Mouse (Mus musculus) CH12.LX (cell line): ENCODE results near the gene Plppr3. TPM values are rescaled to one million over a fixed set of nuclear protein-coding genes. Genes with fewer than 3 reads are reported as not detected.

Source experiments
- DNase-seq: peaks from one replicate; pipeline ENCODE4 v3.0.0-alpha.2; 2013; ENCODE audit errors: extremely low read depth
- H3K27ac ChIP-seq: 2 replicates; pipeline ENCODE4 v1.5.1; 2012; ENCODE audit warnings: low read depth, mild to moderate bottlenecking, control low read depth, moderate library complexity; ENCODE audit not compliant: insufficient read depth
- H3K27me3 ChIP-seq: replicated peaks from 2 replicates; pipeline ENCODE3; 2012; ENCODE audit warnings: inconsistent platforms
- H3K36me3 ChIP-seq, 2 experiments: replicated peaks in 1 of 2; 2 replicates each; pipeline versions ENCODE3 to v1.6.1; 2012; ENCODE audit warnings: inconsistent platforms in 1 of 2, low read length in 1 of 2, mild to moderate bottlenecking in 1 of 2, mixed read lengths in 1 of 2, moderate library complexity in 1 of 2; ENCODE audit not compliant: control insufficient read depth in 1 of 2, insufficient read depth in 1 of 2
- H3K4me1 ChIP-seq, 2 experiments: 2 replicates each; pipeline ENCODE4 v1.6.1; 2012; ENCODE audit warnings: inconsistent platforms in 1 of 2, moderate library complexity in 1 of 2; ENCODE audit not compliant: insufficient read depth in 2 of 2, control insufficient read depth in 1 of 2
- H3K4me2 ChIP-seq: 2 replicates; pipeline ENCODE4 v1.6.1; 2012; ENCODE audit warnings: low read depth, mild to moderate bottlenecking, control low read depth; ENCODE audit not compliant: poor library complexity, insufficient read depth, severe bottlenecking
- H3K4me3 ChIP-seq, 3 experiments: fragments of 150-350 bp in 1 of 3; sonication (generic) in 1 of 3; replicated peaks in 1 of 3; 2 replicates each; pipeline versions ENCODE3 to v1.5.1; 2011 to 2012; ENCODE audit warnings: low read depth in 2 of 3, low read length in 2 of 3, mild to moderate bottlenecking in 2 of 3, moderate library complexity in 2 of 3, control low read depth in 1 of 3, improper control_type of control experiment in 1 of 3, inconsistent platforms in 1 of 3, mixed read lengths in 1 of 3; ENCODE audit not compliant: poor library complexity in 1 of 3
- H3K79me2 ChIP-seq: replicated peaks from 2 replicates; pipeline ENCODE4 v1.6.1; 2012; ENCODE audit warnings: mild to moderate bottlenecking, moderate library complexity; ENCODE audit not compliant: control insufficient read depth, poor library complexity, insufficient read depth, severe bottlenecking; ENCODE audit errors: extremely low read depth
- H3K9ac ChIP-seq: 2 replicates; pipeline ENCODE4 v1.6.1; 2012; ENCODE audit warnings: low read depth, mild to moderate bottlenecking, control low read depth, moderate library complexity; ENCODE audit not compliant: insufficient read depth
- H3K9me3 ChIP-seq: replicated peaks from 2 replicates; pipeline ENCODE3; 2012; ENCODE audit warnings: low read length, inconsistent platforms, mixed read lengths
- BHLHE40 ChIP-seq: IDR thresholded peaks from 2 replicates; pipeline ENCODE4 v1.6.1; 2011; ENCODE audit warnings: mild to moderate bottlenecking, low read depth, low read length, improper control_type of control experiment
- CHD1 ChIP-seq: IDR thresholded peaks from 2 replicates; pipeline ENCODE4 v1.6.1; 2012; ENCODE audit warnings: low read depth, low read length, improper control_type of control experiment, inconsistent platforms
- CHD2 ChIP-seq: IDR thresholded peaks from 2 replicates; pipeline ENCODE4 v1.6.1; 2011; ENCODE audit warnings: low read length, improper control_type of control experiment
- E2F4 ChIP-seq: IDR thresholded peaks from 2 replicates; pipeline ENCODE4 v1.6.1; 2011; ENCODE audit warnings: low read depth, low read length, improper control_type of control experiment; ENCODE audit not compliant: insufficient replicate concordance
- ELF1 ChIP-seq: IDR thresholded peaks from 2 replicates; pipeline ENCODE4 v1.6.1; 2014; ENCODE audit warnings: low read depth, mild to moderate bottlenecking, inconsistent platforms, low read length, improper control_type of control experiment
- EP300 ChIP-seq: IDR thresholded peaks from 2 replicates; pipeline ENCODE4 v1.6.1; 2011; ENCODE audit warnings: low read length, improper control_type of control experiment
- GABPA ChIP-seq: IDR thresholded peaks from 2 replicates; pipeline ENCODE4 v1.6.1; 2012; ENCODE audit warnings: low read depth, low read length, improper control_type of control experiment, inconsistent platforms; ENCODE audit not compliant: insufficient replicate concordance
- HCFC1 ChIP-seq: IDR thresholded peaks from 2 replicates; pipeline ENCODE4 v1.6.1; 2012; ENCODE audit warnings: low read depth, mild to moderate bottlenecking, inconsistent platforms, low read length, improper control_type of control experiment
- JUND ChIP-seq: conservative IDR thresholded peaks from 2 replicates; pipeline ENCODE4 v1.6.1; 2011; ENCODE audit warnings: low read depth, low read length, improper control_type of control experiment
- KAT2A ChIP-seq: IDR thresholded peaks from 2 replicates; pipeline ENCODE4 v1.6.1; 2012; ENCODE audit warnings: low read length, improper control_type of control experiment, inconsistent platforms; ENCODE audit not compliant: insufficient replicate concordance
- MAFK ChIP-seq: IDR thresholded peaks from 2 replicates; pipeline ENCODE4 v1.6.1; 2011; ENCODE audit warnings: low read length, improper control_type of control experiment; ENCODE audit not compliant: insufficient replicate concordance
- MAX ChIP-seq: IDR thresholded peaks from 2 replicates; pipeline ENCODE4 v1.6.1; 2011; ENCODE audit warnings: low read length, improper control_type of control experiment
- MAZ ChIP-seq: IDR thresholded peaks from 2 replicates; pipeline ENCODE4 v1.6.1; 2012; ENCODE audit warnings: low read depth, mild to moderate bottlenecking, inconsistent platforms, low read length, improper control_type of control experiment, moderate library complexity
- MEF2A ChIP-seq: IDR thresholded peaks from 2 replicates; pipeline ENCODE4 v1.6.1; 2014; ENCODE audit warnings: low read depth, mild to moderate bottlenecking, inconsistent platforms, low read length, improper control_type of control experiment, borderline replicate concordance
- NELFE ChIP-seq: IDR thresholded peaks from 2 replicates; pipeline ENCODE4 v1.6.1; 2011; ENCODE audit warnings: low read depth, low read length, improper control_type of control experiment
- NRF1 ChIP-seq: IDR thresholded peaks from 2 replicates; pipeline ENCODE4 v1.6.1; 2014; ENCODE audit warnings: low read depth, mild to moderate bottlenecking, inconsistent platforms, low read length, improper control_type of control experiment, moderate library complexity
- POLR2A ChIP-seq: IDR thresholded peaks from 2 replicates; pipeline ENCODE4 v1.6.1; 2011; ENCODE audit warnings: low read depth, mild to moderate bottlenecking, improper control_type of control experiment, low read length
- SIN3A ChIP-seq: IDR thresholded peaks from 2 replicates; pipeline ENCODE4 v1.6.1; 2012; ENCODE audit warnings: low read length, improper control_type of control experiment, inconsistent platforms
- TBP ChIP-seq: conservative IDR thresholded peaks from 2 replicates; pipeline ENCODE4 v1.6.1; 2011; ENCODE audit warnings: low read depth, low read length, improper control_type of control experiment
- TCF12 ChIP-seq: IDR thresholded peaks from 2 replicates; pipeline ENCODE4 v1.6.1; 2014; ENCODE audit warnings: low read depth, mild to moderate bottlenecking, inconsistent platforms, low read length, improper control_type of control experiment
- ZNF384 ChIP-seq: IDR thresholded peaks from 2 replicates; pipeline ENCODE4 v1.6.1; 2012; ENCODE audit warnings: low read depth, low read length, improper control_type of control experiment, inconsistent platforms
- dilution Hi-C: fragments of 300-500 bp; cut with MboI; formaldehyde crosslinking; loops from 2 replicates; pipeline ENCODE4 v1.14.3; 2020; ENCODE audit warnings: low sequenced_read_pairs; ENCODE audit not compliant: extremely low pct_unique_long_range_greater_than_20kb, extremely low pct_ligation_motif_present
- in situ Hi-C: fragments of 300-500 bp; cut with MboI; formaldehyde crosslinking; loops from 3 replicates; pipeline ENCODE4 v1.14.3; 2019; ENCODE audit warnings: low sequenced_read_pairs, low pct_ligation_motif_present, low pct_unique_long_range_greater_than_20kb, mixed read lengths
- polyA plus RNA-seq: library from polyadenylated mRNA; unstranded; fragments of >175 nt; gene quantifications from 2 replicates; pipeline ENCODE4 v1.2.1, GENCODE M21; 2012; ENCODE audit warnings: low read depth; ENCODE audit not compliant: insufficient read length
- total RNA-seq, 2 experiments: library from RNA; depleted of rRNA; stranded (reverse); fragments of 300-350 nt in 1 of 2; fragments of >200 nt in 1 of 2; gene quantifications; 2 replicates each; pipeline ENCODE4 v1.2.3; 2012 to 2014

Gene Plppr3
- total and polyA plus RNA-seq, 3 experiments: 0.47 to 3.4 TPM; not detected in 1

- Histone ChIP-seq H3K4me1 (peaks cover 7 to 19% of the 10 kb centered on the region in 2 experiments), H3K79me2 (no peaks in the 10 kb centered on the region), H3K9me3 (peaks cover 5% of the 10 kb centered on the region), H3K27ac (peak overlapping the region; percentile 42; the same call in 1 of the 2 replicates), H3K4me2 (0 out of 2 replicates have a peak overlapping the region, but pooled peaks have one; percentile 17), H3K9ac (no peak overlapping the region), H3K27me3 (no peaks in the 10 kb centered on the region), H3K4me3 (peak overlapping the region; percentile 9 to 68 (median 48)), H3K36me3 (peaks cover 23 to 71% of the 10 kb centered on the region in 2 experiments)
- in situ Hi-C loops: no loop called here
- TF ChIP-seq SIN3A: no peak
- TF ChIP-seq POLR2A: no peak
- peak; percentile 68 for TF ChIP-seq NRF1
- no peak for TF ChIP-seq MAX
- no peak for TF ChIP-seq HCFC1
- no peak for TF ChIP-seq EP300
- no peak for TF ChIP-seq CHD1
- peak; percentile 50; the same call in 1 of the 2 replicates for TF ChIP-seq BHLHE40
- no peak for TF ChIP-seq MEF2A
- no peak for TF ChIP-seq ZNF384
- no peak for TF ChIP-seq MAZ
- TF ChIP-seq MAFK: peak; percentile 94
- TF ChIP-seq JUND: no peak
- peak; percentile 99 for TF ChIP-seq TBP
- TF ChIP-seq GABPA: no peak
- peak; percentile 90 for TF ChIP-seq ELF1
- dilution Hi-C loops: no loop called here
- peak; percentile 62 for DNase-seq
Measured at GRCm38 (mm10) chr10:79909092-79909922, 34.9 kb upstream of the Plppr3 start.

- in situ Hi-C loops (no loop called here), dilution Hi-C loops (no loop called here)
- 0 out of 2 replicates have a peak, but pooled peaks have one; percentile 18 for TF ChIP-seq ZNF384
- no peak for TF ChIP-seq JUND
- TF ChIP-seq EP300: no peak
- peak; percentile 62; the same call in 1 of the 2 replicates for TF ChIP-seq TBP
- no peak for TF ChIP-seq E2F4
- TF ChIP-seq HCFC1: peak; percentile 80
- TF ChIP-seq NELFE: peak; percentile 68
- peak; percentile 80; the same call in 1 of the 2 replicates for TF ChIP-seq MAZ
- TF ChIP-seq CHD2: peak; percentile 72
- TF ChIP-seq ELF1: no peak
- TF ChIP-seq KAT2A: peak; percentile 71; the same call in 1 of the 2 replicates
- TF ChIP-seq POLR2A: peak; percentile 74
- no peak for TF ChIP-seq NRF1
- 0 out of 2 replicates have a peak, but pooled peaks have one; percentile 33 for TF ChIP-seq TCF12
- H3K27me3 ChIP-seq: no peaks in the 10 kb centered on the region
- H3K4me2 ChIP-seq: peak within 1 kb of the TSS; percentile 17; the same call in 1 of the 2 replicates
- H3K36me3 ChIP-seq: peaks cover 23 to 70% of the 10 kb centered on the region in 2 experiments
- peak within 1 kb of the TSS; percentile 85 for H3K27ac ChIP-seq
- H3K4me1 ChIP-seq: peaks cover 7 to 15% of the 10 kb centered on the region in 2 experiments
- peaks cover 5% of the 10 kb centered on the region for H3K9me3 ChIP-seq
- H3K9ac ChIP-seq: peak within 1 kb of the TSS; percentile 97
- peak; percentile 95 for DNase-seq
- H3K79me2 ChIP-seq: no peaks in the 10 kb centered on the region
- peak within 1 kb of the TSS; percentile 68 to 86 (median 78) for H3K4me3 ChIP-seq
Measured at GRCm38 (mm10) chr10:79908167-79909091, 34.0 kb upstream of the Plppr3 start, which contains the start of gene Med16. TSS of gene Med16 (minus strand) at chr10:79908923.
